Mouse (Mus musculus): Measurements from ENCODE around the gene Tagln2. TPM values are rescaled to one million over a fixed set of nuclear protein-coding genes. Genes with fewer than 3 reads are reported as not detected.

The Tagln2 gene
- 95.6 and 112 TPM in 2 replicates for total RNA-seq (2015; ENCODE audit: low replicate concordance)
- total RNA-seq (2017; ENCODE audit: low replicate concordance), result 21.1 and 56.0 TPM in 2 replicates

DNA sequence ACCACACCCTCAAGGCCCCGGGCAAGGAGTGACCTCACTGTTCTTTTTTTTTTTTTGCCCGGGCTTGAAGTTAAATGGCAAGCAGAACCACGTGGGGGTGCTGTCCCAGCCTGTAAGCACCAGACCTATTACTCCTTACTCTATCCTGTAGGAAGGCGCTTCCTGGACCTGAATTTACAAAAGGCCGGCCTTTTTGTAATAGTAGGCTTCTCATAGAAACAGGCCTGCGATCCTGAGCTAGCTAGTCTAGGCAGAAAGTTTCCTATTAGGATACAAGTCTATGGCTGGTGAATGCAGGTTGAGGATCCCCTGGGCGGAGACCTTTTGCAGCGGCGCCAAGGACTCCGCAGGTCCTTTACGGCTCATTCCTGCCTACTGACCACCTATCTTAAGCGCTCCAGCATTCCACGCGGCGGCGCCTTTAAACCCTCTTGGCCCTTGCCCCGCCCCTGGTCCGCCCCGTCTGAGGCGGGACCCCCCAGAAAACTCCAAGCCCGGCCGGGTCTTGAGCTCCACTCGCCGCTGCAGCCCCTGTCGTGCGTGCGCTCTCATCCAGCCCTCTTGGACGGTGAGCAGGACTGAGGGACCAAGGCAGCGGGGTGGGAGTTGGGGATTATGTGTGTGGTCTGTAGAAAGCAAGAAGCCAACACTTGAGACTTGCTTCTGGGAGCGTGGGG is at the start of gene Tagln2:
Gene Tagln2 (plus strand): TSS at position 283 of the 677 bp plus-strand sequence.
- no peak for ATAC-seq (replicated peaks; ENCODE audit: low FRiP score, poor library complexity, severe bottlenecking)

DNA sequence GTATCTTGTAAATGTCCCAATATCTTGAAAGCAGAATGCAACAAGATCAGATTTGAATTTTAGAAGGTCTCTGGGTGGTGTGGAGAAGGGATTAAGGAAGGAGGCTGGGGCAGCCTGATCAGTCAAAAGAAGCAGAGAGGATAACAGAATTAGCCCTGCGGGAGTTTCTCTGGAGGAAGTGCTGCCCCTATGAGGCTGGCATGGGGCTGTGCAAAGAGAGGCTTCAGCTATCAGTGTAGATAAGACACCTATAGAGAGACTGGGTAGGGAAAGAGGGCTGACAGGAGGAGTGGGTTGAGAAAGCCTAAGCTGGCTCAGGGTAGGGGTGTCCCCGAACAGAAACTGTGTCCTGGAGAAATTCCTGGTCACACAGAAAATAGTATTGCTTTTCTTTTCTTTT is 49.6 kb upstream of the Tagln2 start:
- ATAC-seq (replicated peaks; ENCODE audit: low FRiP score, poor library complexity, severe bottlenecking), result no peak

DNA sequence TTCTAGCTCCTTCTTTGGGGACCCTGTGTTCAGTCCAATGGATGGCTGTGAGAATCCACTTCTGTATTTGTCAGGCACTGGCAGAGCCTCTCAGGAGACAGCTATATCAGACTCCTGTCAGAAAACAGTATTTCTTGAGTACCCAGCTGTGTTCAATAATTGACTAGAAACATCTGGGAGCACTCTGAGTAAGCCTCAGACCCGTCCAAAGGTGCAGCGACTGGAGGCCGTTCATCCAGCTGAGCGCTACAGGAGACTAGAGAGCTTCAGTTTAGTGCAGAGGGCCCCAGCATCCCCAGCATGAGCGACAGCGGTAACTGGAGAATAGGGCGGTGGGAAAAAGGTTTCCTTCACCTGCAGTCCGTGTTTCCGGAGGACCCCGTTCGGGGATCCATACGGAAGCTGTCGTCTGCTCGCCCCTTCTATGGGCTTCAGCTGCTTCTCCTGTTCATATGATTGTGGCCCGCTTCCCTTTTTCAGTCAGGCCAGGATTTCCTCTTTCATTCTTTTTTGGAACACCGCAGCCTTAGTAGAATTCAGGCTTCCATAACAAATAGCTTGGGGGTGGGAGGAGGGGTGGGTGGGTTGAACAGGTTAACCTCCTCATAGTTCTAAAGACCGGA is 48.9 kb upstream of the Tagln2 start:
- no peak for ATAC-seq (replicated peaks; ENCODE audit: low FRiP score, poor library complexity, severe bottlenecking)

DNA sequence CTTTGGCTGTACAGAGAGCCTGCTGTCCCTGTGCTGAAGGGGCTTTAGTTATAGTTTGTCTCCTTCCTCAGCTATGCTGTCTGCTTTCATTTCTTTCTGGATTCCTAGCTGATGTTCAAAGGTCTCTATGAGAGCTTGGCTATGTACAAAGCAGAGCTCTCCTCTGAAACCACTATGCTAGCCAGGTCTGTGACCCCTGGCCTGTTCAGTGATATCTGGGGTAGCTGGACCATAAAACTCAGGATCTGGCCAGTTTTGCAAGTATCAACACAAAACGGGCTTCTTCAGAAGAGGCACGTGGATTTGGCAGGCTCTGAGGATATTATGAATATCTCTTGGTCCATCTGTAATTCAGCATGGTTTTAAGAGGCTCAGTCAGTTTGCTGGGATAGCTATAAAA is 46.9 kb upstream of the Tagln2 start:
- ATAC-seq (replicated peaks; ENCODE audit: low FRiP score, poor library complexity, severe bottlenecking), result no peak

DNA sequence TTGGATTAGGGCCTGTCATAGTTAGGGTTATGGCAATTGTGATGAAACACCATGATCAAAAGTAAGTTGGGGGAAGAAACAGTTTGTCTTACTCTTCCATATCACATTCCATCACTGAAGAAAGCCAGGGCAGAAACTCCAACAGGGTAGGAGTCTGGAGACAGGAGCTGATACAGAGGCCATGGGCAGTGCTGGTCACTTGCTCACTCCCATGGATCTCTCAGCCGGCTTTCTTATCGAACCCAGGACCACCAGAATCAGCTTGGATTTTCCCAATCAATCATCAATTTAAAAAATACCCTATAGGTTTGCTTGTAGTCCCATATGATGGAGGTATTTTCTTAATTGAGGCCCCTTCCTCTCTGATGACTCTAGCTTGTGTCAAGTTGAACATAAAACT is 46.0 kb upstream of the Tagln2 start:
- no peak for ATAC-seq (replicated peaks; ENCODE audit: low FRiP score, poor library complexity, severe bottlenecking)

DNA sequence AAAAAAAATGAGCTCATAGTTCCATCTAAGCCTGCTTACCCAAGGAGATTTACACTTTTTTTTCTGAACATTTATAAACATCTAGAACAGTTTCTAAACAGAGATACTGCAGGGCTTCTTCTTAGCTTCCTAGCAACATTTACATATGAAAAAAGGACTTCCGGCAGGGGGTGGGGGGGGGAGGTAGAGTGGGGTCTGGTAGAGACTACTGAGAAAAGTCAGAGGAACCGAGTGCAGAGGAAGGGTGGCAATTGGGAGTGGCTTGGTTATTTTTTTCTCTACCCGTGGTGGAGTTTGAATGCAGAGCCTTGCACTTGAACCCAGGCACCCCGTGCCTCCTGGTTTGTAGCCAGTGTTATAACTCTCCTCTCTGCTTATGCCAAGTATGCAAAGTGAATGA is 44.4 kb upstream of the Tagln2 start:
- no peak for ATAC-seq (replicated peaks; ENCODE audit: low FRiP score, poor library complexity, severe bottlenecking)

DNA sequence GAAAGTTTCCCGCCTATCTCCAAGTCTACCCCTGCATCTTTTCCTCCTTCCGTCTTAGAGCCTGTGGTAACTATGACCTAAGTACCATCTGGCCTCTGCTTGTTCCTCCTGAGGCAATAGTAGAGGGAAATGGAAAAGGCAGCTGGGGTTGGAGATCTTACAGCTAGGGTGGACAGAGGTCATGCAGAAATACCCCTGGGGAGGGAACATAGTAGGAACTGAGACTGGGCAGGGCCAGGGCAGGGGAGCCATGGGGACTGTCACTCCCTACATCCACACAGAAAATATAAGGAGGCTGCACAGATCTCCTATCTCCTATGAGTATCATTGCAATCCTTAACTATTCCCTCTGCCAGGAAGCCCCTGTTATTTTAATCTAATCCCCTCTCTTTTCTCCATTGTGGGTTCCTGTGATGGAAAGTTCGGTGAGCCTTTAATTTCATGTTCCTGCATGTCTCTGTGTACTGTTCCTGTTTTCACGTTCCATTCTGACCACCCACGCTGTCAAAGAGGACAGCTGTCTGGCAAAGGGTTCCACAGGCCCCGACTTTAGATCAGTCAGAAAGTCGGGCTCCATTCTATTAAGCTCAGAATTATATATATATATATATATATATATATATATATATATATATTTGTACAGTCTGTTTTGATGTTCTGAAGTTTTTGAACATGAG is 43.7 kb upstream of the Tagln2 start:
- ATAC-seq (replicated peaks; ENCODE audit: low FRiP score, poor library complexity, severe bottlenecking), result no peak

DNA sequence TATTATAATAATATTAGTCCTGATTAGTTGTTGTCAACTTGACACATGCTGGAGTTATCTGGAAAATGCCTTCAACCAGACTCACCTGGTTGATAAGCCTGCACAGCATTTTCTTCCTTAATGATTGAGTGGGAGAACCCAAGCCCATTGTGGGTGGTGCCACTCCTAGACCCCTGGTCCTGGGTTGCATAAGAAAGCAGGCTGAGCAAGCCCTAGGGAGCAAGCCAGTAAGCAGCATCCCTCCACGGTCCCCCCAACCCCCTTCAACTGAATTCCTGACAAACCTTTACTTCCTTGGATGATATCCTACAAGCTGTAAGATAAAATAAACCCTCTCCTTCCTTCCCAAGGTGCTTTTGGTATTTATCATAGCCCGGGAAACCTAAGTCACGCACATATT is 42.7 kb upstream of the Tagln2 start:
- ATAC-seq (replicated peaks; ENCODE audit: low FRiP score, poor library complexity, severe bottlenecking), result no peak

DNA sequence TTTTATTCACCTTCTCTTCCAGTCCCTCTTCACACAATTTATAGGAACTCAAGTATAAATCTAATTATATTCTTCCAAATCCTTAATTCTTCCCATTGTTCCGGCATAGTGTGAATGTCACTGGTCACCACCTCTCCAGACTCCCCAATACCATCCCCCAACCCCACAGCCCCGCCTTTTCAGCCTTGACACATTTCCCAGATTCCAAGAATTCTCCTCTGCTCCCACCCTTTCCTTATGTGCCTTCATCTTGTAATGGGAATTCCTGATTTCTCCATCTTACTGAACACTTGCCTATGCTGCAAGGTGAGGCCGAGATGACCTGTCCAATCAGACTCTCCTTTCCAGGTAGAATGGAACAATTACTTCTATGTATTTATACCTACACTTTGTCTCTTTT is 41.8 kb upstream of the Tagln2 start:
- ATAC-seq (replicated peaks; ENCODE audit: low FRiP score, poor library complexity, severe bottlenecking), result no peak

DNA sequence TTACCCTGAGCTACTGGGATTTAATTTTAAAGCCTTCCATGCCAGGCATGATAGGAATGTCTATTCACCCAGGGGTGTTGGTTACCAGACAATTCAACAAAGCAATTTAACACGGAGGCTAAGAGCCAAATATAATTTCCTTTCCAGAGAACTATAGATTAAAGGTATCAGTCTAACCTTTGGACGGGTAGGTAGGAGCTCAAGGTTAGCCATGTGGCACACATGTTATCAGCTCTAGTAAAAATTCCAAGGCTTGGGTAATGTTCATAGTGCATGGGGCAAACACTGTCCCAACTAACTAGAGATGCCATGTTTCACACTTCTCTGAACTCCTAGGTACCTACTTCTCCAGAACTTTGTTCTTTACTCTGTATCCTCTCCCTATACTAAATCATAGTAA is 38.2 kb upstream of the Tagln2 start:
- ATAC-seq (replicated peaks; ENCODE audit: low FRiP score, poor library complexity, severe bottlenecking), result no peak

DNA sequence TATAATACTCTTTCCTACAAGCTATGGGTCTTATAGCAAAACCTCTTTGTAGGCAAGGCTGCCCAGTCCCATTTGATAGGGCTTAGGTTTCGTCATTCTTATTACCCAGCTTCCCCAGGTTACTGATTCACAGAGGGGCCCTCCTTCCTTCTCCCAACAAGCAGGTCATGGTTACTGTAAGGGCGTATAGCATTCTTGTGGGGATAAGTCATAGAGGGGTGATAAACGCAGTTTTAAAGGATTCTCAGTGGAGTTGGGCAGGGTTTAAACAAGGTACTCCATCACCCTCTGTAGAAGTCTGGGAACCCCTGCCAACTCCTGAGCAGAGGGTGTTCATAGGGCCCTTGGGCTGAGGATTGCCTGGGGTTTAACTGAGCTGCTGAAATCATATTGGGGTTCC is 37.3 kb upstream of the Tagln2 start:
- no peak for ATAC-seq (replicated peaks; ENCODE audit: low FRiP score, poor library complexity, severe bottlenecking)

DNA sequence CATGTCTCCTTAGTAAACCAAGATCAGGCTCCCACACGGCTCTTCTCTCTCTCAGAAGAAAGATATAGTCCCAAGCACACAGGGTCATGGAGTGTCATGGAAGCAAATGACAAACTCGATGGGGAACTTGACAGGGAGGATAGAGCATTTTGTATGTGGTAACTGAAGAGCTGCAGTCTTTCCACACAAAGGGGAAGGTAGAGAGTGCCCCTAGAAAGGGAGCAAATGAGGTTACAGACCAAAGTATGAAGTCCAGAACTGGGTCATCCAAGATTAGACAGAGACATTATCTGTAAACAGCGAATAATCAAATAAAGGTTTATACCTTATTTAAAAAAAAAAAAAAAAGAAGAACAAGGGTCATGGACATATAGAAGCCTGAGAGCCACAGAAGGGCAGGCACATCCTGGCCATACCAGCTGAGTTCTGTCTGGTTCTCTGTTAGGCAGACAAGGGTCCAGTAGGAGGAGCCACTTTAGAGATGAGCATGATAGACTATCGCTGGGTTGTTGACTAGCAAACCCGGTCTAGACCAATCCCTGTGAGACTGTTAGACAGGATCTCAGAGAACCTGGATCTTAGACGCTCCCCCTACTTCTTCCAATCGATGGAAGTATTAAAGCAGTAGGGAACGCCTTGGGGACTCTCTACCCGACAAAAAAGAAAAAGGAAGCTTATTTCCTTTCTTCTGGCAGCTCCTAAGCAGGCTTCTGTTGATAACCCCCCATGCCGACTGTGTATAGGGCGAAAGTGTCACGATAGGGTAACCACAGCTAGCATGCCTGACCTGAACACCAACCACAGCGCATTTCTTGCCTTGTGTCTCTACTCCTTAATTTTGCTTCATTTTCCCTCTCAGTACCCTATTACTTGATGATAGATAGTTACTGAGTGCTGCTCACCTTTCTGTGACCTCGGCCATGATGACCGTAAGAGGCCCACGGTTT is 36.2 kb upstream of the Tagln2 start:
- no peak for ATAC-seq (replicated peaks; ENCODE audit: low FRiP score, poor library complexity, severe bottlenecking)

DNA sequence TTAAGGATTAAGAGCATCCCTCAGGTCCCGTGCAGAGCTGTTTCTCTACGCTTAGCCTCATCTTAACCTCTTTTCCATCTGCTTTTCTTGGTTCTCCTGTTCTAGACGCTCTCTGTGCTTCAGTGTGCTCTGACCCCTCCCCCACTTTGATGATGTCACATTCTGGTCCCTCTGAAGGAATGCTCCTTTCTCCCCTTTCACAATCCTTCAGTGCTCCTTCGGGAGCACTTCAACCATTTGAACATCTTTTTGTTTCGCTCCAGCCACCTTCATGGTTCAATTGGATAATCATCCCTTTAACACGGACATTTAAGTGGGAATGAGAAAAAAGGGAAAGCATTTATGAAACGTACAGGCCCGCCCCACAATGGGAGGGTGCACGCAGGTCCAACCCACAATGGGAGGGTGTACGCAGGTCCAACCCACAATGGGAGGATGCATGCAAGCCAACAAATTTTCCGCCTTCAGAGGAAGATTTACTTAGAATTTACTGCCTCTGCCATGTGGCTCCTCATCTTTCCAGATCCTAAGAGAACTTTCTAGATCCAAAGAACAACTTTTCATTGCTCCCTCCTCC is 31.5 kb upstream of the Tagln2 start:
- ATAC-seq (replicated peaks; ENCODE audit: low FRiP score, poor library complexity, severe bottlenecking), result no peak

DNA sequence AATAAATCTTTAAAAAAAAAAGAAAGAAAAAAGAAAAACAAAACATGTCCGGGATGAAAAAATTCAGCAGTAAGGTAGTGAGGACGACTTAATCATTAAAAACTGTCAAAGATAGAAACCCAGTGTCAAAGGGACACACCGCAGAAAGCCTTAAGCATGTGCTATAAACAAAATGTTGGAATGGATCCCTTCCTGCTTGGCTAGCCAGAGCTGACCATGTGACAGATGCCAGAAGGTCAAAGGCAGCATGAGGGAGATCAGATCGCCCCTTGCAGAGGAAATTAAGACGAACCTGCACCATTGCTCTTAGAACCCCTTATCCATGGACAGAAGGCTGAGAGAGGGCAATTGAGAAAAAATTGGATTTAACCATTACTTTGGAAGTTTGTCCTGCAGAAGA is 30.5 kb upstream of the Tagln2 start:
- no peak for ATAC-seq (replicated peaks; ENCODE audit: low FRiP score, poor library complexity, severe bottlenecking)

DNA sequence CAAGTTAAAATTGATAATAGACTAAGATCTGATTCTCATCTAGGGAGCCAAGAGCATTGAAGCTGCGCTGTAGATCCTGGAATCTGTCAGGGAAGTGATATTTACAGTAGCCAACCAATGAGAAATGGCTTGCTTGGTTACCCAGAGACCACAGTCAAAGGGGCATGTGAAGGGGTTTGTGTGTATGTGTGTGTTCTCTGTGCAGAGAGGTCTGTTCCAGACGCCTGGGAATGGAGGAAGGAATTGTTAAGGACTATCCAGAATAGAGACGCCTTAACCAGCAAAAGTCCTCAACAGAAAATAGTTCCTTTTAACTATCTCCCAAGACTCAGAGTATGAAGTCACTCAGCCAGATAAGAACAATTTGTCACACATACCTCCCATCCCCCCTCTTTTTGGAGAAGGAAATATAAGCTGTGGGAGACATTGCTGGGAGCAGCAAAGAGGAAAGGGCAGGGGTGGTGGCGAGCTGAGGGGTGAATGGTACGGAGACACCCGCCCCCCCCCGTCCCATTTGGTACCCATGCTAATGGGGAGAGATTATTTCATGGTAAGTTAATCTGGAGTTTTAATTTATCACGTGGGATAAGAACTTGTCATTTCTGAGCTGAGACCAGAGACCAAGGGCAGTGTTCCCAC is 29.9 kb upstream of the Tagln2 start:
- no peak for ATAC-seq (replicated peaks; ENCODE audit: low FRiP score, poor library complexity, severe bottlenecking)

DNA sequence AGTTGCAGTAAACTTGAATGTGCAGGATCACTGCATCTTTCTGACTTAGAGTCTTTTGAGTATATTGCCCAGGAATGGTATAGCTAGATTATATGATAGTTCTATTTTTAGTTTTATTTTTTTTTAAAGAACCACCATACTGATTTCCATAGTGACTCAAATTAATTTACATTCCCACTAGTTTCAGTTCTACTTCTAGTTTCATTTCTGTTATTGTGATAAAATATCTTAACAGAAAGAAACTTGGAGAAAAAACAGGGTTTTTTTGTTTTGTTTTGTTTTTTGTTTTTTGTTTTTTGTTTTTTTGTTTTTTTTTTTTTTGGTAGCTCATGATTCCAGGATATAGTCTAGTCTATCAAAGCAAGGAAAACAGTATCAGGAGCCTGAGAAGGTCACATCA is 26.9 kb upstream of the Tagln2 start:
- no peak for ATAC-seq (replicated peaks; ENCODE audit: low FRiP score, poor library complexity, severe bottlenecking)

DNA sequence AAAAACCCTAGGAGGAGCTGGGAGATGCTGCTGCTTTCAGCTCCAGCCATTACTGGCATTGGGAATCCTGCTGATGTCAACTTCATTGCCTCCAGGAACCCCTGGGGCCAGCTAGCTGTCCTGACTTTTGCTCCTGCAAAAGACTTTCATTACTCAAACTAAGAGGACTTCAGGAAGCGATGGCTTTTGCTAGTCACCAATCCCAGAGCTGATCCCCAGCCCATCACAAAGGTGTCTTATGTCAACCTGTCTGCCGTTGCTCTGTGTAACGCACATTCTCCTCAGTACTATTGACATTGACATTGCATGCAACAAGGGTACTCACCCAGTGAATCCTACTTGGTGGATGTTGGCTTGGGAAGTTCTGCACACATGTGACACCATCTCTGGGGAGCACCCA is 25.7 kb upstream of the Tagln2 start:
- ATAC-seq (replicated peaks; ENCODE audit: low FRiP score, poor library complexity, severe bottlenecking), result no peak

DNA sequence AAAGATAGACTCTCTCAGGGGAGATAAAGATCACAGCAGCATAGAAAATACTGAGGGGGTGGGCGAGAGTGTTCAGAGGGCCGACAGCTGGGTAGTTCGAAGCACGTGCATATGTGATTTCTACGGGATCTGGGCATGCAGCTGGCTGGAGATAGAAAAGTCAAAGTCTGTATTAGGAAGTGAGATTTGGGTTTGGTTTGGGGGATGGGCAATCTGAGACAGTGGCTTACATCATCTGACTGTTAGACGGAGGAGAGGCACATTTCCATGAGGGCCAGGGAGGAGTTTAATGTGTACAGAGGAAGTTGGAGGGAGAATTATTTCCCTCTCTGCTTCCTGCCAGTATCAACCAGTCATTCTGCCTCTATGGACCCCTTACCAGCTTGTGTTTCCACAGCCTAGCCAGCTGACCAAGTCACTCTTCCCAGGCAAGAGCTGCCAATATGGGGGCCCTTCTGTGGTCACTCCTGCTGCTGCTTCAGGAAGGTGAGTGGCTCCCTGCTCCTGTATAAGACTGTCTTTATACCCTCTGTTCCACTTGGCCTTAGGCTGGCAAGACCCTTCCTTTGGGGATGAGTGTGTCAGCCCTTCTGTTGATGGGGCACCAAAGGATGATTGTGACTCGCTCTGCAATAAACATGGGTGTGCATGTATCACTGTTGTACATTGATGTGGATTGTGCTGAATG is 24.6 kb upstream of the Tagln2 start, which contains the start of gene Slamf9:
Gene Slamf9 (plus strand): TSS at position 305 of the 688 bp plus-strand sequence.
- no peak for ATAC-seq (replicated peaks; ENCODE audit: low FRiP score, poor library complexity, severe bottlenecking)

DNA sequence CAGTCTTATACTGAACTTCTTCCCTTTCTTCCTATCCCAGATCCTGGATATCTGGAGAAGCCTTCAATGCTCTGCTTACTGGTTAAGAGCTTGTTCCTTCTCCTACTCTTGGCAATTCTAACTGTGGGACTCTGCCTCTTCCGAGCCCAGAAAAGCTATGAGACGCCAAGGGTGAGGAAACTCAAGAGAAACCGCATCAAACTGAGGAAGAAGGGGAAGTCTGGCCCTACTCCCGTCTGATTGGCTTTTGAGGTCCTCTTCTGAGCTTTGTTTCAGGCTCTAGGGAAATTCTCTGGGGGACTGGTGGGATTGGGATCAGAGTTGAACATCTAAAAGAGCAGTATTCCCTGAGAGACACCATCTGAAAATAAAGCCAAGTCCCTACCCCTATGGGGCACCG is 21.8 kb upstream of the Tagln2 start:
- ATAC-seq (replicated peaks; ENCODE audit: low FRiP score, poor library complexity, severe bottlenecking), result no peak
